Mouse (Mus musculus) kidney, postnatal 36 days (tissue): ENCODE data around the gene Gm20388.

ENCODE experiments used
- DNase-seq, 2 experiments: peaks; one replicate each; pipeline ENCODE4 v3.0.0; 2021 to 2022; ENCODE audit warnings: mixed read lengths in 2 of 2

The Gm20388 gene

DNA sequence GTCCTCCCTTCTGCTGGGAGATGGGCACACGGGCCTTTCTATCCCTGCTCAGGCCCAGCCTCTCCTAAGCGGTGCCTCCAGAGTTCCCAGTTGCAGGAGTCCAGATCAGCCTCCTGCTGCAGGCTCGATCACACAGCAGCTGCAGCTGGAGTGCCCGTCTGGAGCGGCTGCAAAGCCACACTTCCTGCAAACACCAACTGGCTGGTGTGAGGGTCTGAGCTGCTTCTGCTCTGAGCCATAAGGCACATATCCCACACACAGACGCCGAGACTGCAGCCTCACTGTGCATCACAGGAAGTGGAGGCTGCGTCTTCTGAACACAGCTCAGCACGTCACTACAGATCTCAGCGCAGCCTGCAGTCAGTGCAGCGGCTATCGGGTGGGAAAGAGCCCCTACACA lies 2756.2 kb downstream of the Gm20388 start:
- DNase-seq, result no peak

DNA sequence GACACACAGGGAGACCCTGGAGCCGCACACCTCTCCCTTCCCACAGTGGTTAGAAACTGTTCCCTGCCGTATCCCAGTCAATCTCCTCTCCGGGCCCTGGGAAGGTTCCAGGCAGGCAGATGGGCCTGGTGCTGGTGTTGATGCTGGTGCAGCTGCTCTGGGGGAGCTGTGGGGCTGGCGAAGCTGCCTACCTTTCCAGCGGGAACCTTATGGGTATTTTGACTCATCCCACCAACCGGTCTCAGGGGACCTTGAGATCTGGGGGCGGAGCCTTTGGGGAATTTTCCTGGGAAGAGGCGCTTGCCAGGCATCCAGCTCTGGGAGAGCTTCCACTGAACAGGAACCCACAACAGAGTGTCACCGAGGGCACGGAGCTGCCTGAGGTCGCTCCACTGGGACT lies 2757.2 kb downstream of the Gm20388 start:
- DNase-seq, result peak; percentile 54 to 61

GRCm38 (mm10) chr8:122669370-122669769 lies 2758.7 kb downstream of the Gm20388 start:
- no peak for DNase-seq

- no peak for DNase-seq
Measured at GRCm38 (mm10) chr8:122670001-122670400, 2759.4 kb downstream of the Gm20388 start.

- DNase-seq, result no peak
Measured at GRCm38 (mm10) chr8:122670718-122671117, 2760.1 kb downstream of the Gm20388 start.

DNA sequence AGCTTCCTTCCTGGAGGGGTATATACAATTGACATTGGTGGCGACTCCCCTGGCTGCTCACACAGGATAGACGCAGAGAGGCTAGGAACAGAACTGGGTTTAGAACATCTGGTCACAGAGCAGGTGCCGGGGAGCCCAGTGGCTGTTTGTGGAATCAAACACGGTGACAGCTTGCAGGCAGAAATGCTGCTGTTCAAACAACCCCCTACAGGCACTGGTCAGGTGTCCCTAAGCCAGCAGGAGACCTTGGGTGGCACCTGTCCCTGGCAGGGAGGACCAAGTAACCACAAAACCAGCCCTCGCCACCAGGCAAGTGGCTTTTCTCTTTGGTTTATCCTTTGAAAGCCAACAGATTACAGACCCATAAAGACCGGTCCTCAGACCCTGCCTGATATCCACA lies 2761.3 kb downstream of the Gm20388 start:
- DNase-seq, result no peak

- DNase-seq, result peak in 1 of 2 experiments; percentile 40
Measured at GRCm38 (mm10) chr8:122673989-122674388, 2763.3 kb downstream of the Gm20388 start.

- DNase-seq, result peak in 1 of 2 experiments; percentile 57
Measured at GRCm38 (mm10) chr8:122674999-122675398, 2764.4 kb downstream of the Gm20388 start.

DNA sequence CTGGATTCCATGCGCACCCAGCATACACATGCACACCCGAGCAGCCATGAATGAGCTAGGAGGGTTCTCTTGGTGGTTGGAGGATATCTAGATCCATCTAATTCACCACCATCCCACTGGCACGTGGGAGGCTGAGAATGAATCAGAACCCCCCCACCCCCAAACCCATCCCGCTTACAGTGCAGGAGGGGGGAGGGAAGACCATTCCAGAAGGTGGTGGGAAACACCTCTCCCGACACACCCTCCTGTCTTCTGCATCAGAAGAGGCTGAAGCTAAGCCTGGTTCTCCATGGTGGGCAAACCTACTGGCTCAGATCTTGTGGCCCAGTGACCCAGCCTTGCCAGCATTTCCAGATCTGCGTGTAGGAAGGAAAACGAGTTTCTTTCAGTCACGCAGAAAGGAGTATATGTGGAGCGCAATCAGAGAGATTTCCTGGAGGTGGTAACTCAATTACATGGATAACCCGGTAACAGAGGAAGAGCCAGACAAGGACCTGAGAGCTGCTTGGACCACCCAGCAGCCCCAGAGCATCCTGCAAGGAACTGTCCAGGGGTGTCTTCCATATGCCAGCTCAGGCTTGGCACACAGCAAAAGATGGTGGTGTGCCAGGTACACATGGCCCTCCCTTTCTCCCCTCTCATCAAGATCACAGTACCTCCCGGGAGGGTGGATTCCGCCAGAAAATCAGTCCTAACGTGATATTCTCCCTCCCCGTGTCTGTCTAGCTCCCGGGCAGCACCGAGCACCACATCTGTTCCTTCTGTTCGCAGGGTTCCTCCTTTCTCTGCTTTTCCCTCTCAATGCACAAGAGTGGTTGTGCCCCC lies 2765.2 kb downstream of the Gm20388 start:
- DNase-seq, result no peak

GRCm38 (mm10) chr8:122676621-122677480 lies 2766.2 kb downstream of the Gm20388 start:
- DNase-seq, result peak; percentile 62 to 80

GRCm38 (mm10) chr8:122677481-122678021 lies 2766.9 kb downstream of the Gm20388 start:
- peak in 1 of 2 experiments; percentile 37 for DNase-seq

DNA sequence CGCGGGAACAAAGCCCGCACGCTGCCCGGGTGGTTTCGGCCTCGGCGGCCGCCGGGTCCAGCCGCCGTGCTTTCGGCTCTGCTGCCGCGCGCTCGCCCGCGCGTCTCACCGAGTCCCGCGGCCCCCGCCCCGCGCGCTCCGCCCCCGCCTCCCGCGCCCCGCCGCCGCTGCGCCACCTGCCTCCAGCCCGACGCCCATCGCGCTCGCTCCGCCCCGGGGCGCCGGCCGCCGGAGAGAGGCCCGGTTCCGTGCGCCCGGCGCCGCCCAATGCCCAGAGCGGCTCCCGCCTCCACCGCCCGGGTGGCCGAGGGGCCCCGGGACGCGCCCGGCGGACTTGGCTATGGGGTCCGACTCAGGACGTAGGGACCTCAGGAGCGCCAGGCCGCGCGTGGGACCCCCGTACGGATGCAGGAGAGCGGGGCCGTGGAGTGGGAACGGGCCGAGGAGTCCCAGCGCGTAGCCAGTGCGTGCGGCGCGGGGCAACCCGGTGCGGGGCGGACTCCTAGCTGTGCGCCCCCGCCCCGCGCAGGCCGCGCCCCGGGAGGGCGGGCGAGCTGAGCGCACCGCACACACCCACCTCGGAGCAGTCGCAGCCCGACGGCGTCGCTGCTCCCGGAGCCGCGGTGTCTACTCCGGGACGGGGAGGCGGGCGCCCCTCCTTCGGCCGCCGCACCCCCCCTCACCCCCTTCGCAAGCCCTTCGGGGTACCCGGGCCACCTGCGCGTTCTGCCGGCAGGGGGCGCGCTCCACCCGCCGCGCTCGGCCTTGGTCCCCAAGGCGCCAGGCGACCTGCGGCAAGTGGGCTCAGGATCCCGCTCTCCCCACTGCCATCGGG lies 2767.6 kb downstream of the Gm20388 start:
- DNase-seq, result peak; percentile 74 to 89

- no peak for DNase-seq
Measured at GRCm38 (mm10) chr8:122678896-122679210, 2768.2 kb downstream of the Gm20388 start.

DNA sequence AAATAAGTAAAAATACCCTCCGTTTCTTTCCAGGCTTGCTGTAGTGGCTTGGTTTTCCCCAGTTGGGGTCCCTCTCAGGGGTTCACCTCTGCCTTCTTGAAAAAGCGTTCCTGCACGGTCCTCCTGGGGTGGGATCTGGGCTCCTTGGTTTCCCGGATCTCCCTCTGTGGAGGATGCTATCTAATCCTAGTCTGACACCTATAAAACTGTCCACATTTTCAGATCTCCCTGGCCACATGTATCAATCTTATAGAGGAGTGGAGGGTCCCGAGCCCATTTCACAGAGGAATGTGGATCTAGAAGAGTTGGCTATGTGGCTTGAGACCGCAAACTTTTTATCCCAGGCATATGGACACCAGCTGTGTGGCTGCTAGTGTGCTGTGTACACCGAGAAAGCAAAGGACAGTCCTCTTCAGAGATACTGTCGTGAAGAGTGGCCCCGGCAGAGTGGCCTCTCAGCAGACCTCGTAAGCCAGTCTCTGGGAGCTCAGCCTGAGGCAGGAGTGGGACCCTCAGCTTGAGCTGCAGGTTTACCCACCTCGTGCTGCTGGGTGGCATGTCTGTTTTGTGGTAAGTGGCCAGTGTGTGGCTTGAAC lies 2768.8 kb downstream of the Gm20388 start:
- no peak for DNase-seq

GRCm38 (mm10) chr8:122680171-122680570 lies 2769.5 kb downstream of the Gm20388 start:
- DNase-seq, result no peak

GRCm38 (mm10) chr8:122682820-122683219 lies 2772.2 kb downstream of the Gm20388 start:
- DNase-seq, result no peak

GRCm38 (mm10) chr8:122685097-122685861 lies 2774.6 kb downstream of the Gm20388 start:
- DNase-seq, result no peak

GRCm38 (mm10) chr8:122686879-122687278 lies 2776.2 kb downstream of the Gm20388 start:
- DNase-seq, result no peak

GRCm38 (mm10) chr8:122689315-122689714 lies 2778.7 kb downstream of the Gm20388 start:
- DNase-seq, result no peak

DNA sequence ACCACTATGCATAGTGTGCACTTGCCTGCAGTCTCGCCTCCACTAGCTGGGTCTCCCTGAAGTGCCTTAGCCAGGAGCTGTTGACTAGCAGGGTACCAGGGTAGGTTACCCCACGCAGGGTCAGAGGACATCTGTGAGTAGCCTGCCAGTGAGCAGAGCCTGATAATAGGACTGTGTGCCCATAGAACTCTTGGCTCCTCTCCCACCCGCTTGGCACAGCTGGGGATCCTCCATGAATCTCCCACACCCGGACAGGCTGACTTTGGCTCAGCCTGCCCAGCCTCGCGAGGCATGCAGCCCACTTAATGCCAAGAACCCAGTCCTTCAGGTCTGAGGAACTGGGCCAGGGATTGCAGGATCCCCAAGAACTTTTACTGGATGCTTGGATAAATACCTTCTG lies 2780.4 kb downstream of the Gm20388 start:
- no peak for DNase-seq

GRCm38 (mm10) chr8:122692152-122692551 lies 2781.5 kb downstream of the Gm20388 start:
- no peak for DNase-seq
